Mouse (Mus musculus): ENCODE measurements at regions not wholly inside any gene's neighbourhood (a gene's known extent, or its start where the extent isn't known, plus 50 kb on each side); places are given as distances from the start of the nearest gene placed in this dataset.
"Not testable (repeated sequence)": the region's sequence is repeated elsewhere in the genome, so short reads cannot be mapped to it uniquely, and the experiment has no call there.

GRCm38 (mm10) chr14:58317640-58318039, 247.3 kb downstream of the Fgf9 start:
- 68% methylated on average over 3 of the region's 3 CpGs for WGBS
- no peaks in the 10 kb centered on the region for H3K27me3 ChIP-seq (replicated peaks; ENCODE audit: control insufficient read depth, insufficient read depth, low read length)

GRCm38 (mm10) chr14:58317231-58317630, 246.9 kb downstream of the Fgf9 start:
- Histone ChIP-seq H3K27me3 (replicated peaks; ENCODE audit: control insufficient read depth, insufficient read depth, low read length) (no peaks in the 10 kb centered on the region), H3K4me2 (no peak overlapping the region), H3K36me3 (ENCODE audit: control insufficient read depth, insufficient read depth, low read length) (no peaks in the 10 kb centered on the region), H3K4me1 (replicated peaks; ENCODE audit: control insufficient read depth, insufficient read depth, low read length) (no peaks in the 10 kb centered on the region), H3K4me3 (ENCODE audit: low read depth, low read length) (no peak overlapping the region), H3K27ac (ENCODE audit: low read depth, low read length) (no peak overlapping the region), H3K9ac (ENCODE audit: low read depth, low read length) (no peak overlapping the region), H3K9me3 (ENCODE audit: control insufficient read depth, low read length) (no peaks in the 10 kb centered on the region)
- no peak for DNase-seq (ENCODE audit: low spot score)
- ATAC-seq (replicated peaks; ENCODE audit: low FRiP score) = no peak
- 59% methylated on average over 4 of the region's 4 CpGs for WGBS

More at GRCm38 (mm10) chr14:58317640-58318039, 247.3 kb downstream of the Fgf9 start:
- no peaks in the 10 kb centered on the region for H3K4me1 ChIP-seq (replicated peaks; ENCODE audit: control insufficient read depth, insufficient read depth, low read length)
- no peaks in the 10 kb centered on the region for H3K9me3 ChIP-seq (ENCODE audit: control insufficient read depth, low read length)
- no peak overlapping the region for H3K9ac ChIP-seq (ENCODE audit: low read depth, low read length)
- H3K4me2 ChIP-seq = no peak overlapping the region
- no peaks in the 10 kb centered on the region for H3K36me3 ChIP-seq (ENCODE audit: control insufficient read depth, insufficient read depth, low read length)
- H3K27ac ChIP-seq (ENCODE audit: low read depth, low read length) = no peak overlapping the region
- ATAC-seq (replicated peaks; ENCODE audit: low FRiP score) (no peak), DNase-seq (ENCODE audit: low spot score) (no peak)
- no peak overlapping the region for H3K4me3 ChIP-seq (ENCODE audit: low read depth, low read length)

- 84% methylated on average over 6 of the region's 6 CpGs for WGBS
- no peak overlapping the region for H3K4me2 ChIP-seq
- H3K27ac ChIP-seq (ENCODE audit: low read depth, low read length) = no peak overlapping the region
- no peak overlapping the region for H3K4me3 ChIP-seq (ENCODE audit: low read depth, low read length)
- H3K36me3 ChIP-seq (ENCODE audit: control insufficient read depth, insufficient read depth, low read length) = no peaks in the 10 kb centered on the region
- H3K4me1 ChIP-seq (replicated peaks; ENCODE audit: control insufficient read depth, insufficient read depth, low read length) = no peaks in the 10 kb centered on the region
- no peaks in the 10 kb centered on the region for H3K27me3 ChIP-seq (replicated peaks; ENCODE audit: control insufficient read depth, insufficient read depth, low read length)
- no peak for ATAC-seq (replicated peaks; ENCODE audit: low FRiP score)
- DNase-seq (ENCODE audit: low spot score) = no peak
- no peak overlapping the region for H3K9ac ChIP-seq (ENCODE audit: low read depth, low read length)
- no peaks in the 10 kb centered on the region for H3K9me3 ChIP-seq (ENCODE audit: control insufficient read depth, low read length)
Measured at GRCm38 (mm10) chr14:58307695-58308094, 237.3 kb downstream of the Fgf9 start.

GRCm38 (mm10) chr14:58306832-58307521, 236.6 kb downstream of the Fgf9 start:
- 86% methylated on average over 11 of the region's 11 CpGs for WGBS
- H3K27ac ChIP-seq (ENCODE audit: low read depth, low read length) = no peak overlapping the region
- no peak for ATAC-seq (replicated peaks; ENCODE audit: low FRiP score)
- no peaks in the 10 kb centered on the region for H3K4me1 ChIP-seq (replicated peaks; ENCODE audit: control insufficient read depth, insufficient read depth, low read length)
- no peak for DNase-seq (ENCODE audit: low spot score)
- no peak overlapping the region for H3K9ac ChIP-seq (ENCODE audit: low read depth, low read length)
- H3K4me3 ChIP-seq (ENCODE audit: low read depth, low read length) = no peak overlapping the region
- no peaks in the 10 kb centered on the region for H3K27me3 ChIP-seq (replicated peaks; ENCODE audit: control insufficient read depth, insufficient read depth, low read length)
- no peak overlapping the region for H3K4me2 ChIP-seq
- no peaks in the 10 kb centered on the region for H3K36me3 ChIP-seq (ENCODE audit: control insufficient read depth, insufficient read depth, low read length)
- H3K9me3 ChIP-seq (ENCODE audit: control insufficient read depth, low read length) = no peaks in the 10 kb centered on the region

GRCm38 (mm10) chr14:58300411-58300887, 230.1 kb downstream of the Fgf9 start:
- Histone ChIP-seq H3K4me2 (no peak overlapping the region), H3K27ac (ENCODE audit: low read depth, low read length) (no peak overlapping the region), H3K9me3 (ENCODE audit: control insufficient read depth, low read length) (no peaks in the 10 kb centered on the region), H3K27me3 (replicated peaks; ENCODE audit: control insufficient read depth, insufficient read depth, low read length) (no peaks in the 10 kb centered on the region), H3K4me3 (ENCODE audit: low read depth, low read length) (no peak overlapping the region), H3K4me1 (replicated peaks; ENCODE audit: control insufficient read depth, insufficient read depth, low read length) (0 out of 2 replicates have a peak, but pooled peaks cover 3% of the 10 kb centered on the region), H3K36me3 (ENCODE audit: control insufficient read depth, insufficient read depth, low read length) (no peaks in the 10 kb centered on the region), H3K9ac (ENCODE audit: low read depth, low read length) (no peak overlapping the region)
- 61% methylated on average over 10 of the region's 10 CpGs for WGBS
- no peak for ATAC-seq (replicated peaks; ENCODE audit: low FRiP score)
- DNase-seq (ENCODE audit: low spot score) = no peak

- Histone ChIP-seq H3K9ac (ENCODE audit: low read depth, low read length) (no peak overlapping the region), H3K4me3 (ENCODE audit: low read depth, low read length) (no peak overlapping the region), H3K27me3 (replicated peaks; ENCODE audit: control insufficient read depth, insufficient read depth, low read length) (no peaks in the 10 kb centered on the region), H3K4me1 (replicated peaks; ENCODE audit: control insufficient read depth, insufficient read depth, low read length) (no peaks in the 10 kb centered on the region), H3K9me3 (ENCODE audit: control insufficient read depth, low read length) (no peaks in the 10 kb centered on the region), H3K4me2 (no peak overlapping the region), H3K27ac (ENCODE audit: low read depth, low read length) (no peak overlapping the region), H3K36me3 (ENCODE audit: control insufficient read depth, insufficient read depth, low read length) (no peaks in the 10 kb centered on the region)
- DNase-seq (ENCODE audit: low spot score) (no peak), ATAC-seq (replicated peaks; ENCODE audit: low FRiP score) (no peak)
- 62% methylated on average over 13 of the region's 13 CpGs for WGBS
Measured at GRCm38 (mm10) chr14:58286007-58286525, 215.7 kb downstream of the Fgf9 start.

GRCm38 (mm10) chr14:58282708-58283290, 212.5 kb downstream of the Fgf9 start:
- 73% methylated on average over 15 of the region's 15 CpGs for WGBS
- no peak overlapping the region for H3K27ac ChIP-seq (ENCODE audit: low read depth, low read length)
- H3K36me3 ChIP-seq (ENCODE audit: control insufficient read depth, insufficient read depth, low read length) = no peaks in the 10 kb centered on the region
- ATAC-seq (replicated peaks; ENCODE audit: low FRiP score) = no peak
- H3K4me3 ChIP-seq (ENCODE audit: low read depth, low read length) = no peak overlapping the region
- no peak overlapping the region for H3K9ac ChIP-seq (ENCODE audit: low read depth, low read length)
- H3K27me3 ChIP-seq (replicated peaks; ENCODE audit: control insufficient read depth, insufficient read depth, low read length) = no peaks in the 10 kb centered on the region
- no peaks in the 10 kb centered on the region for H3K9me3 ChIP-seq (ENCODE audit: control insufficient read depth, low read length)
- no peak overlapping the region for H3K4me2 ChIP-seq
- DNase-seq (ENCODE audit: low spot score) = no peak
- H3K4me1 ChIP-seq (replicated peaks; ENCODE audit: control insufficient read depth, insufficient read depth, low read length) = no peaks in the 10 kb centered on the region

GRCm38 (mm10) chr14:58282264-58282663, 211.9 kb downstream of the Fgf9 start:
- DNase-seq (ENCODE audit: low spot score) (no peak), ATAC-seq (replicated peaks; ENCODE audit: low FRiP score) (no peak)
- H3K4me1 ChIP-seq (replicated peaks; ENCODE audit: control insufficient read depth, insufficient read depth, low read length) = no peaks in the 10 kb centered on the region
- no peak overlapping the region for H3K4me3 ChIP-seq (ENCODE audit: low read depth, low read length)
- no peaks in the 10 kb centered on the region for H3K36me3 ChIP-seq (ENCODE audit: control insufficient read depth, insufficient read depth, low read length)
- no peak overlapping the region for H3K9ac ChIP-seq (ENCODE audit: low read depth, low read length)
- no peak overlapping the region for H3K27ac ChIP-seq (ENCODE audit: low read depth, low read length)
- H3K27me3 ChIP-seq (replicated peaks; ENCODE audit: control insufficient read depth, insufficient read depth, low read length) = no peaks in the 10 kb centered on the region
- no peak overlapping the region for H3K4me2 ChIP-seq
- WGBS = 96% methylated on average over 3 of the region's 3 CpGs
- no peaks in the 10 kb centered on the region for H3K9me3 ChIP-seq (ENCODE audit: control insufficient read depth, low read length)

GRCm38 (mm10) chr14:58274440-58274839, 204.1 kb downstream of the Fgf9 start:
- not testable (repeated sequence) for H3K27ac ChIP-seq (ENCODE audit: low read depth, low read length); H3K9ac ChIP-seq (ENCODE audit: low read depth, low read length); H3K4me3 ChIP-seq (ENCODE audit: low read depth, low read length); H3K36me3 ChIP-seq (ENCODE audit: control insufficient read depth, insufficient read depth, low read length); H3K4me1 ChIP-seq (replicated peaks; ENCODE audit: control insufficient read depth, insufficient read depth, low read length); H3K4me2 ChIP-seq; H3K9me3 ChIP-seq (ENCODE audit: control insufficient read depth, low read length); ATAC-seq (replicated peaks; ENCODE audit: low FRiP score); DNase-seq (ENCODE audit: low spot score); H3K27me3 ChIP-seq (replicated peaks; ENCODE audit: control insufficient read depth, insufficient read depth, low read length)
- 69% methylated on average over 2 of the region's 2 CpGs for WGBS
